Mouse (Mus musculus) natural killer cell, adult 2 months (primary cell): ENCODE data around the gene 0610010F05Rik.
A peak's percentile ranks its signal among the peaks of the same experiment; 100 is the strongest.
"Not testable (repeated sequence)": the region's sequence is repeated elsewhere in the genome, so short reads cannot be mapped to it uniquely, and the experiment has no call there.

Source experiments
- DNase-seq, 2 experiments: peaks; one replicate each; pipeline ENCODE4 v3.0.0; 2022; ENCODE audit warnings: low spot score in 2 of 2

Gene 0610010F05Rik

DNA sequence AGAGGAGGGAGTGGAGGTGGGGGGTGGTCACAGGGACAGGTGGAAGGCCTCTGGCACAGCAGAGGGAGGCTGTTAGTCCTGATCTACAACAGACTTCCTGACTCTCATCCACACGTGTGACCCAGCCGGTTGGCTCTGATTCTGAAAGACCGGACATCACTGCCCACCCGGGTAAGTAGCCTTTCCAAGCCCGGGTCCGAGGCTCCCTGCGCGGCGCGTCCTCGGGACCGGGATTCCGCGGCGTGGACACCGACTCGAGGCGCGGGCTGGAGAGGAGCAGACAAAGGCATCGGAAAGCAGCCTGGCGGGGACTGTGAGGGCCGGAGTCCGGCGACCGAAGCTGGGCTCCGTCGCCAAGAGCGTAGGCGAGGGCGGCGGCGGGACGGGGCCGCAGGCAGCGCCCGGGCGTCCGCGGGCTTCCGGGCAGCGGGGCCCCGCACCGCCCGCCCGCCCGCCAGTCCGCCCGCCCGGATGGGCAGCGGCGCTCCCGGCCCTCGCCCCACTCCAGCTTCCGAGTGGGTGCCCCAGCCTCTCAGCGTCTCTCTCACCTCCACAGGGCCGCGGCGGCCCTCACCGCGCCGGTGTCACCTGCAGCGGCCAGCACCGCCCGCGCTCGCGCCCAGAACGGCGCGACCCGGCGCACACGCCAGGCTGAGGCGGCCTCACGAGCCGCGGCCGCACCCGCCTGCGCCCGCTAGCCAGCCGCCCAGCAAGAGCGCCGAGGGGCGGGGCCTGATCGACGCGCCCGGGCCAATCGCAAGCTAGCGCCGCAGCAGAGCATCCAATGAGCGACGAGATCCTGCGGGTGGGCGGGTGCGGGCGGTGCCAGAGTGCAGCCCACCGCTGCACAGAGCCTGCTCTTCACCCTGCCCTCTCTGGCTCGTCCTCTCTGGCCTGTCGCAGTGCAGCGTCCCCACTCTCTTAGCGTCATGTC lies at the start of gene 0610010F05Rik:
0610010F05Rik (minus strand) TSS at position 695 of the 934 bp plus-strand sequence.
- peak; percentile 68 to 74 for DNase-seq

DNA sequence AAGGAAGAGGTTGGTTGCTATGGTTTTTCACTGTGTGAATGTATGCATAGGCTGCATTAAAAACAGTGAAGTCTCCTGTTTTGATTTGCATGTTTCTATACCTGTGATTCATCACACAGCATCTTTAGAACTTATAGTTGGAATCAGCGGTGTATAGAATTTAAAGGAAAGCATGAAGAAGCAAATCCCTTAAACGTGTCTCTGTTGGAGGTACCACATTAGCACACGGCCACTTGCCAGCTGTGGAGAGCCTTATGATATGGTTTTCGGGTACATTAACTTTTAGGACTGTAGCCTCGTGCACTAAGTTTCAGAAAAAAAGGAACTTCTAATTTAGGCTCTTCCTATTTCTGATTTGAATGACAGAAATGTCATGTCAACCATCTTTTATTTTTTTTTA lies 49.1 kb upstream of the 0610010F05Rik start:
- DNase-seq, result no peak

DNA sequence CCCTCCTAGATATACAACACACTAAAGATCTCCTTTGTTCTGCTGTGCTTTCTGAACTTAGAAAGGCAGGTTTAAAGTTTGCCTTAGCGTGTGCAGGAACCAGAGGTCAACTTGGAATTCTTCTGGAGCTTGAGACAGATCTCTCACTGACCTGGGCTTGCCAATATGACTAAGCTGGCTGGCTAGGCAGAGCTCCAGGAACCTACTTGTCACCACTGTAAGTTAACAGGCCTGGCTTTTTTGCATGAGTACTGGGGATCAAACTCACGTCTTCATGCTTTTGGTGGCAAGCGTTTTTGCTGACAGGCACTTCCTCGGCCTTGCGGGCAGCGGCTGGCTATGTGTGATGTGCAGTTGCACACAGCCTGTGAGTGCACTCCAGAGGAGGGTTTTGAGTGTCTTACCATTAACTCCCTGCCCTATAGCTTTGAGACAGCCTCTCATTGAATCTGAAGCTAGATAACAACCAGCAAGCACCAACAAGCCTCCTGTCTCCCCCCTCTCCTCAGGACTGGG lies 47.1 kb upstream of the 0610010F05Rik start:
- DNase-seq, result no peak

DNA sequence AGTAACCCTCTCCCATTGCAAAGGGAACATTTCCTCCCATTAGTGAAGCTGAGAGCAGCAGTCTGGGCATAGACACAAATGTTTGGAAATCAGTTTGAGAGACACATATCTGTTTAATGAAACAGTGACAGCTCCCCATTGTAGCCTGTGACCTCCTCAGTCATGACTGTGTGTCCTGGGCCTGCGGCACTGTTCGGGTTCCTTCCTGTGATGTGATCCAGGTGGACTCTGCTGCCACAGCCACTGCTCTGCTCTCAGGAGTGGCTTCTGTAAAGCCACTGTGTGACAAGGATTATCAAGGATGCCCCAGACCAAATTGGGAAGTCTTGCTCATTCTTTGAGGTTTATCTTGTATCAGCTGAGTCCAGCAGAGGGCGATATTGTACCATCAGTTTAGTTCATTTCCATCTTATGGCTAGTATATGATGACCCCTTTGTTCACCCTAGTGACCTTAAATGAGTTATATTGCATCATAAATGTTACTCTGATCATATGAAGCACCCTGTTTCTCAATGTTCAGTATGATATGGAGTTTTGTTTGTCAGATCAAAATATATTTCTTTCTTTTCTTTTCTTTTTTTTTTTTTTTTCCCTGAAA lies 45.7 kb upstream of the 0610010F05Rik start:
- peak; percentile 61 to 74 for DNase-seq

DNA sequence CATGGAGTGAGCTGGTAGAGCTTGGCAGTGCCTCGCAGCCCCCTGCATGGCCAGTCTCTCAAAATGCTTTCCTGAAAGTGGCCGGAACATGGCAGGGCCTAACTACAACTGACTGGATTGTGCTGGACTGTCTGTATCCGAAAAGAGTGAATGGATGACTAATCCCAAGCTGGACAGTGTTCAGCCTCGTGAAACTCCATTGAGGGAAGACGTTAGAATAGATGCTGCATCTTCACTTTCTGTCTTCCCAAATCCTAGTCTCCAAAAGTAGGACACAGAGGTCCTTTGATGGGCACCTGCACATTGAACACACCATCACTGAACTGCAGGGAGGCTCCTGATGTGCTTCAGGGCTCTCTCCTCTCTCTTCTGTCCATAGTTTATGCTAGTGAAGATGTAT lies 42.7 kb upstream of the 0610010F05Rik start:
- no peak for DNase-seq

DNA sequence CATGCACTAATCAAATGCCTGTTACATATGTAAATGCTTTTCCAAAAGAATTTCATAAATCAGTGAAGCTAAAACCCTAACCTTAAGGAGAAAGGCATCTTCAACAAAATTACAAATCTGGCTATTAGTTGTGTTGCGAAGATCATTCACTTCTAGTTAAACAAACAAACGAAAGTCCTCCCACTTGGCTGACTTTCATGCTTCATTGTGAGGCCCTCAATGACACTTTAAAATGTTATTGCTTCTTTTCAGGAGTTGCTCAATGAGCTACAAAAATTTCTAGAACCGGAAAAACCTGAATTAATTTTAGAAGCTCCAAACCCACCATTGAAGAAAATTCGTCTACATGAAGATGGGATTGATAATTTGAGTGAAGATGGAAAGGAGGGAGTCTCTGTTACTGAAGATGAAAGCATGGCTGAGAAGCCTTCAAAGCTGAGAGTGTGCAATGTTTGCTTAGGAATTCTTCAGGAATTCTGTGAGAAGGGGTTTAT lies 38.9 kb upstream of the 0610010F05Rik start:
- DNase-seq, result no peak

DNA sequence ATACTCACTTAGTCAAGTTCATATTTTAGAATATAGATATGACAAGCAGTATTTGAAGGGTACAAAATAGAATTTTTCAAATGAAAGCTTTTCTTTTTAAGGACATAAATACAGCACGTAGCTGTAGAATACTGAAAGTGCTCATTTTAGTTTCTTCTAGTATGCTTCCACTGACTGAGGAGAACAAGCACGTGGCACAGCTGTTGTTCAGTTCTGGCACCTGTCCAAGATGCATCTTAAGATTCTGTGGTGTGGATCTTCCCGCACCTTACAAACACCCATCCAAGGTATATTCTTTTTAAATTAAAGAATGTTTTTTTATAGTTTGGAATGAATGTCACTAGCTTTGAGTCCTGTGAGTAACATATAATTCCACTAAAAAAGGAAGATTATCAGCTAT lies 33.7 kb upstream of the 0610010F05Rik start:
- DNase-seq, result no peak

DNA sequence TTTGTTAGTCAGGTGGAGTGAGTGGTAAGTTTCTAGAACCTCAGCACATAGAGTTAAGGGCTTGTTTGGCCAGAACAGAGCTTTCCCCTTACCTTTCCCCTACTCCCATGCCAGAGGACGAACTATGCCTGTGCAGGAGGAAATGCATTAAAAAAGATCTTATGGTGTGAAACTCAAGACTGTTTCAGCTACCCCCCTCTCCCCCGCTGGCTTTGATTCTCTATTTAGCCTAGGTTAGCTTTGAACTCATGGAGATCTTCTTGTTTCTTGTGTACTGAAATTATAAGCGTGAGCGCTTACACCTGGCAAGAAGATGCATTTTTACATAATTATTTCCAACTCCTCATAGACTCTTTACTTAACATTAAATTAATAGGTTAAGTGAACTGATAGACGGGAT lies 33.1 kb upstream of the 0610010F05Rik start:
- DNase-seq, result no peak

DNA sequence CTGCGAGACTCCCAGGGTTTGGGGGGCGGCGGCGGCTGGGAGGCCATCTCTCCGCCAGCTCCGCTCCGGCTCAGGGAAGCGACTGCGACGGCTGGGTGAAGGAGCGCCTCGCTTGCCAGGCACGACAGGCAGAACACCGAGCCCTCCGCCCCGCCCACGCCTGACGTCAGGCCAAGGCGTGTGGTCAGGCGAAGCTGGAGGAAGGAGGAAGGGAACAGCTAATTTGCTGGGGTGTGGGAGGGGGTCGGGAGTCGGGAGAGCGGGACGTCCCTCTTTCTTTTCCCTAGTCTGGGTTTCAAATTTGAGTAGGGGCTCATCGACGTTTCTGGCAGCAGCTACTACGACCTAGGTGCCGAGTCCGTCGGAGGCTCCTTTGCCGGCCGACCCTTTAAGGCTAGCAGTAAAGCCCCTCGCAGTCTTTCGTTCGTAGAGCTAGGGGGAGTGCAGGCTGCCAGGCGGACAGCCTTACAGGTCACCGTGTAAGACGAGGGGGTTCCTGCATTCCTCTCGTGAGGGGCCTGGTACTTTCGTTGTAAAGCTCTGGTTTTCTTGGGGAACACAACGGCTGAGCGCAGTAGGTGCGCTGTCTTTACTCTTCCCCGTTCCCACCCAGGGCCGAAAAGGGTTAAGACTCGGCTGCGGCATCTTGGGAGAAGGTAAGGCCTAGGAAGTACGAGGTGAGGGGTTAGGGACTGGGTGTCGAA lies 32.5 kb upstream of the 0610010F05Rik start, which contains the start of gene Pex13:
Pex13 (minus strand) TSS at position 162 of the 704 bp plus-strand sequence.
- peak; percentile 70 to 81 for DNase-seq

DNA sequence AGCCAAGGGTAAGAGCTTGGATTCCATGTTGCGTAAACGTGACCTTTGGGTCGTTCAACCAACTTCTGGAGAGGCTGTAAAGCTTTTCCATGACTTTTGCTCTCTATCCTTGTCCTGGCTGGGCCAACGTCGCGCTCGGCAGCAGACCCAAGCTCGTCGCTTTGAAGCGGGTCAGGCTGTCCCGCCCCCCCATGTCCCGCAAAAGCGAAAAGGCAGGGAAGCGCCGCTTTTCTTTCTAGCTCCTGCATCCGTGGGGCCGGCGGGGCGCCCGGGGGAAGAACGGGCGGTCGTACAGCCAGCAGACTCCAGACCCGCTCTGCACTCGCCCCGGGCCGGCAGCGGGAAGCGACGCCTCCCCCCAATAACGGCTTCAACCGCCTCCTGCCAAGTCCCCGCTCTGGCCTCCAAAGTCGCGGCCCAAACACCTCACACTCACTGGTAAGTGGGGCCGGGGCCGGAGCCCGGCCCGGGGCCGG lies 31.9 kb upstream of the 0610010F05Rik start, which contains the start of gene Pus10:
Pus10 (plus strand) TSS at position 364 of the 476 bp plus-strand sequence.
- DNase-seq, result no peak

DNA sequence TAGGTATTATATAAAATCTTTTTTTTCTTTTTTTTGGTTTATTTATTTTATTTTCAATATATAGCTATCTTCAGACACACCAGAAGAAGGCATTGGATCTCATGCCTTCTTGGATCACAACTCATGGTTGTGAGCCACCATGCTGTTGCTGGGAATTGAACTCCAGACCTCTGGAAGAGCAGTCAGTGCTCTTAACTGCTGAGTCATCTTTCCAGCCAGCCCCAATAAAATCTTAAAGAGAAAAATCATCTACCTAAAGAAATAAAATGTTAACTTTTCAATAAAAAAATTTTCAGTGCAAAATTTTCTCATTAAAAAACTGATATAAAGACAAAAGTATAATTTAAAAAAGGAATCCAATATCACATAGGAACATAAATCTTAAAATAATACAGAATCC lies 30.8 kb upstream of the 0610010F05Rik start:
- DNase-seq, result no peak

DNA sequence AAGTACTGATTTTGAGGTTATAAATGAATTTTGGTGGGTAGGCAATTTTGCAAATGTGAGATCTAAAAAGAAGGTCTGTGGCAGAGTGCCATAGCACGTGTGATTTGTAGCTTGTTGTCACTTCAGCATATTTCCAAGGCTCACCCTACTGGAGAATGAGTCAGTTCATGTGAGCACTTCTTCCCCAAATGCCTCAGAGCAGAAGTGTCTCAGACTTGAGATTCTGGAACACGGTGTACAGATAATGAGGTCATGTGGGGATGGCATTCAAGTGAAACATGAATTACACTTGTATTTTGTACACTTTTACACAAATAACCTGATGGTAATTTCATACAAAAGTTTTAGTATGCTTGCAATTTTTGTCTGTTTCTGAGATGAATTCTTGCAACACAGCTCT lies 24.4 kb upstream of the 0610010F05Rik start:
- no peak for DNase-seq

DNA sequence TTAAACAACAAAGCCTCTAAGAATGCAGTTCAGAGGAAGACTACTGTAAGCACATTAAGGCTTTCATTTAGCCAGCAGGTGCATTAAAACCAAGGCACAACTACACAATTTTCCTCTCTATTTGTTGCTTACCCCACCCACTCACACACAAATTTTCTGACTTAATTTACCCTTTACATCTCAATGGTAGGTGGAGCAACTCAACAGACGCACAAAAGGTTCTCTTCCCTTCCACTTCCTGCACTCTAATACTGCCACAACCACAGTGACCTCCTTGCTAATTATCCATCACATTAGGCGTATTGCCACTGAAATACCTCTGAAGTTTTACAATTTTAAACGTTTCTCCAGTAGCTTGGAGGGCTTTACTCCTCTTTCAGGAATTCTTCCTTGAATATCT lies 20.2 kb upstream of the 0610010F05Rik start:
- no peak for DNase-seq

DNA sequence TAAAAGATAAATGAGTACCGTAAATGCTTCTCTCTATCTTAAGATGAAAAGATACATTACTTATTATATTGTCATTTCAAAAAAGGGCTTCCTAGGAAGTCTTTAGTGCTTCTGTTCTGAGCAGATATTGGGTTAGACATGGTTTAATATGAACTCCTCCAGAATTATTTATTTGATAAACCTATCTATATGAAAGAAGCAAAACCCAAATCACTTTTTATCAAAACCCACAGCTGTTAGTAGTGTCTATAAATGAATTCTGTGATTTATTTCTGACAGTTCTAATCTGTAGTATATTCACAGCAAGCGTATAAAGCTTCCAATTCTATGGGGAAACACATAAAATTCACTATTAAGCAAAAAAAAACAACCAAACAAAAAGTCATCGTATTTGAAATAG lies 14.4 kb upstream of the 0610010F05Rik start:
- DNase-seq, result no peak

DNA sequence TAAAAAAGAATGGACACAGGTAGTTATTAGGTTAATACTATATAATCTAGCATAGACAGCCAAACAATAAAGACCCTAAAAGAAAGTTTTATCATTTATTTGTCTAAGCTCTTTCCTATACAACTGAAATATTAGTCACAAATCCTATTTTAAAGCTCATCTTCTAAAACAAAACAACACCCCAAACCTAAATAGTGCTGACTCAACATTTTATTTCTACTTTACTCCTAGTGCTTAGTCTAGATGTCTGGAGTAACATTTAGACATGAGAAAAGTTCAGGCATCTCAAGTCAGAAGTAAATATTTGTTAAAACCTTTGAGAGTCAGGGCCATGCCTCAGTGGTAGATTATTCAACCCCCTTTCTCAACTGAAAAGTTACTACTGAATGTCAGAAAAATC lies 14.0 kb upstream of the 0610010F05Rik start:
- DNase-seq, result no peak

DNA sequence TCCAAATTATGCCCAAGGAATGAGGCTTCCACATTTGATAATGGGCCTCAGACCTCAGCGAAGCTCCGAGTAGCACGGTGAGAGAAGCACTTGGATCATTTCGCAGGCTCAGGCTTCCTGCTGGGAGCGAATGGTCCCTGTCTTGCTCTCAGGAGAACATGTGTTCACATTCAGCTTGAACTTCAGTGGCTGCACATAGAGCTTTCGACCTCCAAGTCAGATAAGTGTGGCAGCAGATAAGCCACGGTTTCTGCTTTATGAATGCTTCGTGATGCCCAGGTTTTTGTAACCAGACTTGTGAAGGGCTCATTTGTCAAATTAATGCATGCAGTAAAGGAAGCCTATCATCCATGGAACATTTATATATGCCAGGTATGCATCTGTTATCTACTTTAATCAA lies 1.1 kb upstream of the 0610010F05Rik start:
- DNase-seq, result no peak

DNA sequence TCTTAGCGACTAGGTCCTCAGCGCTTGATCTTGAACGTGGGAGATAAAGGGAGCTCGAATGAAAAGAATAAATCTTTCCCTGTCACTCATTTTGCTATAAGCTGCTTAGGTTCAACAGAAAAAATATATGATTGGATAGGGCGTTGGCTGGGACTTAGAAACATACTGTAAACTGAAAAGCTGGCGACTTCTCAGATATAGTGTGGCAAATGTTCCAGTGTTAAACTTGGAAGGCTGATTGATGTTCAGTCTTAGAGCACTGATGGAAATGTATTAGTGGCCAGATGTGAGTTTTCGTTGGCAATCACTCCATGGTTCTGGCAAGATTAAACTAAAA lies 408 bp upstream of the 0610010F05Rik start:
- DNase-seq, result no peak

DNA sequence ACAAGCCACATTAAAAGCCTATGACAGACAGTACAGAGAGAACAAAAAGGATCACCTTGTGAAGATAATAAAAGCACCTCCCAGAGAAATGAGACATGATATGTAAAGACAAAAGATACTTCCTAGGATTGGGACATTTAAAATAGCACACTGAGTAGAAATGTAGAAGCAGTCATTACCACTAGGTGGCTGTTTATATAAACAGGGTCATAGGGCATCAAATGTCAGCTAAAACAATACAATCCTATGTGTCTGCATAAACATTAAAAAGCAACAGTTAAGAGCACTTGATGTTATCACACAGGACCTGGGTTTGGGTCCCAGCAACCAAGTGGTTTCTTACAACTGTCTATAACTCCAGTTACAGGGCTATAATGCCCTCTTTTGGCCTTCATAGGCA lies 2.8 kb downstream of the 0610010F05Rik start:
- DNase-seq, result no peak

DNA sequence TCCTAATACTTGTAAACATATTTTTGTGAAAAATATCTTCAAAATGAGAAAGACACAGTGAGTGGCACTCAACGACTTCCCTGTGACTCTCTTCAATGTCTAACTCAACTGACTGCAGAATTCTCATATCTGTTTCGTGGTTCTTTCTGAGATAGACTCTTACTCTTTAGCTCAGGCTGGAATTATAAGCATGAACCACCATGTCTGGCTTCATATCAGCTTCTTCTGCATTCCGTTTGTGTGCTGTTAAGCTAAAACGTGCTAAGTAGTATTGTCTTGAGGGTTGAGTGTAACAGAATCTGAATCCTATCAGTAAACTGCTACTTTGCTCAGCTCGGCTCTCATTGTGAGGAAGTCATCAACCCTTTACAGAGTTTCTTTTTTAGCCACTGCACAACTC lies 14.4 kb downstream of the 0610010F05Rik start:
- no peak for DNase-seq

DNA sequence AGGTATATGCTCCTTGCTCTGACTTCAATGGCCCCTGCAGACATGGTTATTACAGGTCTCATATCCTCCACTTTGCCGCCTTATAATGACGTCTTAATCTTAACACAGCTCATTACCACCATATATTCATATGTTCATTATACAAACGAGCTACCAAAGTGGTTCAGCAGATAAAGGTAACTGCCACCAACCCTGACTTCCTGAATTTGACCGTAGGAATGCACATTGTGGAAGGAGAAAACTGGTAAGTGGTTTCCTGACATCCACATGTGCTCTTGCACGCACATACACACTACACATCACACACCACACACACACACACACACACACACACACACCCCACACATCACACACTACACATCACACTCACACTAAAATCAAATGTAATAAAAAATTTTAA lies 18.9 kb downstream of the 0610010F05Rik start:
- DNase-seq, result no peak

DNA sequence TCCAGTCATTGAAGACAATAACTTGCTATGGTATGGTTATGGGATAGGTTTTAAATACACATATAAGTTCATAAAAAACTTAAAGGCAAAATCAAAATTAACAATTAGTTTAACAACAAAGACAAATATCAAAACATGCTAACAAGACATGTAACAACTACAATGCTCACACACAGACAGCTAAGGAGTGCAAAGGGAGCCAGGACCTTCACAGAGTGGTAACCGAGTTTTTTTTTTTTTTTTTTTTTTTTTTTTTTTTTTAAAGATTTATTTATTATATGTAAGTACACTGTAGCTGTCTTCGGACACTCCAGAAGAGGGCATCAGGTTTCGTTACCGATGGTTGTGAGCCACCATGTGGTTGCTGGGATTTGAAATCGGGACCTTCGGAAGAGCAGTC lies 26.1 kb downstream of the 0610010F05Rik start:
- not testable (repeated sequence) for DNase-seq

DNA sequence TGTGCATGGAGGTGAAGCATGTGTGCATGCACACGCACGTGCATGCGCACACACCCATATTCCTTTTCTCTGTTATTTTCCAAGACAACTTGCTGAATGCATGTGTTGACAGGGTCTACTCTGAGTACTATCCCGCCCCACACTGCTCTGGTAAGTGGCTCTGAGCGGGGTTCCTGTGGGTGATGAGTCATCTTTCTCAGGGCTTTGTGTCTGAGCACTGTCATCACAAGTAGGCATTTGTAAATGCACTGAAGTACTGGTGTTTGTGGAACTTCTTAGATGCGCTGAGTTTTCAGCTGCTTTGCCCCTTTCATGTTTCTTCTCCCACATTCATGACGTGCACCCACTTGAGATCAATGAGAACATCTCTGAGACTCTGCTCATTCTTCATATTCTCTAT lies 63.3 kb downstream of the 0610010F05Rik start:
- peak; percentile 18 to 29 for DNase-seq
